Mouse (Mus musculus) liver, embryonic 14.5 days (tissue): Measurements from ENCODE around the gene Olfr304.

ENCODE experiments used
- CTCF ChIP-seq: IDR thresholded peaks from 2 replicates; pipeline ENCODE4 v1.5.1; 2016; ENCODE audit warnings: antibody characterized with exemption, low read depth, control low read depth
- EP300 ChIP-seq: IDR thresholded peaks from 2 replicates; pipeline ENCODE4 v1.6.1; 2016; ENCODE audit warnings: antibody characterized with exemption, low read depth

GRCm38 (mm10) chr7:86397689-86398088 is 11.2 kb upstream of the Olfr304 start, which contains the start of gene Olfr303:
- TF ChIP-seq CTCF, result no peak
- TF ChIP-seq EP300, result no peak
